Mouse (Mus musculus) CH12.LX (cell line): ENCODE measurements around the gene Pkmyt1.

Source experiments
- CHD1 ChIP-seq: IDR thresholded peaks from 2 replicates; pipeline ENCODE4 v1.6.1; 2012; ENCODE audit warnings: low read depth, low read length, improper control_type of control experiment, inconsistent platforms
- CTCF ChIP-seq, 2 experiments: IDR thresholded peaks in 1 of 2; conservative IDR thresholded peaks in 1 of 2; 2 replicates each; pipeline ENCODE4 v1.5.1; 2011 to 2012; ENCODE audit warnings: low read depth in 2 of 2, low read length in 2 of 2, improper control_type of control experiment in 1 of 2, inconsistent platforms in 1 of 2, mild to moderate bottlenecking in 1 of 2, moderate library complexity in 1 of 2
- EP300 ChIP-seq: IDR thresholded peaks from 2 replicates; pipeline ENCODE4 v1.6.1; 2011; ENCODE audit warnings: low read length, improper control_type of control experiment
- HCFC1 ChIP-seq: IDR thresholded peaks from 2 replicates; pipeline ENCODE4 v1.6.1; 2012; ENCODE audit warnings: low read depth, mild to moderate bottlenecking, inconsistent platforms, low read length, improper control_type of control experiment
- MAFK ChIP-seq: IDR thresholded peaks from 2 replicates; pipeline ENCODE4 v1.6.1; 2011; ENCODE audit warnings: low read length, improper control_type of control experiment; ENCODE audit not compliant: insufficient replicate concordance
- MXI1 ChIP-seq: IDR thresholded peaks from 2 replicates; pipeline ENCODE4 v1.6.1; 2011; ENCODE audit warnings: mild to moderate bottlenecking, low read depth, low read length, improper control_type of control experiment
- POLR2A ChIP-seq: IDR thresholded peaks from 2 replicates; pipeline ENCODE4 v1.6.1; 2011; ENCODE audit warnings: low read depth, mild to moderate bottlenecking, improper control_type of control experiment, low read length
- ZNF384 ChIP-seq: IDR thresholded peaks from 2 replicates; pipeline ENCODE4 v1.6.1; 2012; ENCODE audit warnings: low read depth, low read length, improper control_type of control experiment, inconsistent platforms

DNA sequence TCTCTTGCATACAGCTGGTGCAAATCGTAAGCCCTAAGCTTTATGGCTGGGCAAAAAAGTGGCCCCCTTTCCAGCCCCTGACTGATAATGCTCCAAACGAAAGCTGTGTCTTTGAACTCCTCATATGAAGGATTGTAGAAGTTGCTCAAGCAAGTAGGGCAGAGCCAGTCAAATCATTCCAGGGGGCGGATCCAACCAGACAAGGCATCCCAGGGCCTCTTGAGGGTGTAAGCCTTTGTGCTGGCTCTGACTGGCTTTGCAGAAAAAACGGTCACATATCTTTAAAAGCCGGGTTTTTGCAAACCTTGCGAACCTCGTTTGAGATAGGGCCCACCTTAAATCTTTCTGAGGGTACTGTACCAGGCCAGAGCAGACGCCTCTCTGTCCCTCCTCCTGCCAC, 17.9 kb downstream of the Pkmyt1 start:
- TF ChIP-seq MXI1 (no peak), MAFK (no peak), EP300 (no peak), POLR2A (no peak), HCFC1 (no peak), CHD1 (no peak), CTCF (conservative IDR thresholded peaks at IDR 0.05 in 1 of 2, IDR thresholded peaks at IDR 0.05 in 1 of 2; ENCODE audit: low read depth in 2 of 2, low read length in 2 of 2) (no peak), ZNF384 (no peak)
